Mouse (Mus musculus) gastrocnemius, postnatal 36 days (tissue): Measurements from ENCODE around the gene Hmbs. TPM values are rescaled to one million over a fixed set of nuclear protein-coding genes. Genes with fewer than 3 reads are reported as not detected.
A peak's percentile ranks its signal among the peaks of the same experiment; 100 is the strongest.
"Not testable (repeated sequence)": the region's sequence is repeated elsewhere in the genome, so short reads cannot be mapped to it uniquely, and the experiment has no call there.

Experiments used
- DNase-seq, 2 experiments: peaks; one replicate each; pipeline ENCODE4 v3.0.0; 2022
- intact Hi-C: fragments of 180-260 bp; cut with DNase I; formaldehyde crosslinking; loops from one replicate; pipeline ENCODE4 v1.15.1; 2025
- microRNA-seq, 2 experiments: library from miRNA; unstranded; fragments of <30 nt; microRNA quantifications; one replicate each; pipeline ENCODE4 v1.2.0; 2021
- total RNA-seq, 2 experiments: library from RNA; stranded (reverse); gene quantifications; 2 replicates each; pipeline ENCODE4 v1.2.3; 2021

Gene Hmbs
- total RNA-seq, 2 experiments from 2014 or later = 19.7 to 21.2 TPM

- intact Hi-C loops = loop anchor here (5.0 kb wide), 1 partner anchor 35 kb away; the partner anchor contains the start of gene Hmbs
- DNase-seq = no peak
Measured at GRCm38 (mm10) chr9:44307248-44307647, 36.8 kb downstream of the Hmbs start.

GRCm38 (mm10) chr9:44306532-44306931 is 37.5 kb downstream of the Hmbs start:
- DNase-seq = no peak
- intact Hi-C loops = loop anchor here (5.0 kb wide), 1 partner anchor 36 kb away; the partner anchor contains the start of gene Hmbs

DNA sequence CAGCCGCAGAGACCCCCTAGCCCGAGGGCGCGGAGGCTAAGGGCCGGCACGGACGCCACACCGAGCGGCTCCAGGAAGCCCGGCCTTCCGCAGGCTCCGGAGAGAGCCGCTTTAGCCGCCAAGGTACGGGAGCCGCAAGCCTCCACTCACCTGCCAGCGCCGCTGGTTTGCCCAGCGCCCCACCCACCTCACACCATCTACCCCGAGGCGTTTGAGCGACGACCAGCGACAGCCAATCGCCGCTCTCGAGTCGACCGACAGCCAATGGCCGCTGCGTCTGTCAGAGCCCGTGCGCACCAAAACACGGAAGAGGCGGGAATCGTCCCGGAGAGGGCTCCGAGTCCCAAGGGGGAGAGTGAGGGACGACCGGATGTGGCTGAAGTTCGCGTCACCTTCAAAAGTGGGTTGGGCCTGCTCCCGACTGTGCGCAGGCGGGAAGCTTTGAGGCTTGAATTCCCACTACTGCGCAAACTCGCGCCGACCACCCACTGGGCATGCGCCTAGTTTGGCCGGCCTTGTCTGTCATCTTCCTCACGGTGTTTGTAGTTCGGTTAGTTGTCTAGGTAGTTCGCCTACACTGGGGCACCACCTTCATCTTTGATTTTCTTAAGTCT is 38.5 kb downstream of the Hmbs start, which contains the start of gene Hinfp:
Hinfp (minus strand) TSS at position 206 of the 614 bp plus-strand sequence.
- intact Hi-C loops = loop anchor here (2.0 to 5.0 kb wide), 2 partner anchors 15 to 37 kb away; partner anchors contain the start of genes C2cd2l and Hmbs
- DNase-seq = peak; percentile 96 to 99

DNA sequence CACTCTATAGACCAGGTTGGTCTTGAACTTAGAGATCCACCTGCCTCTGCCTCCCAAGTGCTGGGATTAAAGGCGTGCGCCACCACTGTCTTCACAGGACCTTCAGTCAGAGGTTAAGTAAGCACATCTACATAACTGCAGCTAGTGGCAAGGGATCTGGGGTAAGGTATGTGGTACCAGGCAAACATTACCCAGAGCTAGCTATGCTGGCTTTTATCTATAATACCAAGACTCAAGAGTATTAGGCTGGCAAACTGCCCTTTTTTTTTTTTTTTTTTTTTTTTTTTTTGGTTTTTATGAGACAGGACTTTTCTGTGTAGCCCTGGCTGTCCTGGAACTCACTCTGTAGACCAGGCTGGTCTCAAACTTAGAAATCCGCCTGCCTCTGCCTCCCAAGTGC is 44.0 kb downstream of the Hmbs start:
- intact Hi-C loops, DNase-seq: not testable (repeated sequence)

GRCm38 (mm10) chr9:44292490-44292889 is 51.5 kb downstream of the Hmbs start:
- intact Hi-C loops = no loop called here
- no peak for DNase-seq

DNA sequence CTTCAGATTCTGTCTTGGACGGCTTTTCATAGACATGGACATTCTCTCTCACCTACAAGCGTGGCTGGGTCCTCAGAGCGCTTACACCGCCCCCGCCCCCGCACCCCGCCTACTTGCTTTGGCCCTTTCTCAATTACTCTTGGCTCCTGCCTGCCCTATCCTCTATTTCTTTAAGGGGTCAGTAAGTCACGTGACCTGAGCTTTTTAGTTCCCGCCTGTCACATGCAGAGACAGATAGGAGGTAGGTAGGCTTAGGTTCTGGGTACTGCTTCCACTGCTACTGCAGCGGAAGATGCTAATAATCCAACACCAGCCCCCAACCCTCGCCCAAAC is 55.1 kb downstream of the Hmbs start:
- no peak for DNase-seq
- intact Hi-C loops = no loop called here

- intact Hi-C loops = no loop called here
- no peak for DNase-seq
Measured at GRCm38 (mm10) chr9:44288076-44288958, 55.7 kb downstream of the Hmbs start, which contains the start of gene Abcg4. TSS of gene Abcg4 (minus strand) at chr9:44288615.

DNA sequence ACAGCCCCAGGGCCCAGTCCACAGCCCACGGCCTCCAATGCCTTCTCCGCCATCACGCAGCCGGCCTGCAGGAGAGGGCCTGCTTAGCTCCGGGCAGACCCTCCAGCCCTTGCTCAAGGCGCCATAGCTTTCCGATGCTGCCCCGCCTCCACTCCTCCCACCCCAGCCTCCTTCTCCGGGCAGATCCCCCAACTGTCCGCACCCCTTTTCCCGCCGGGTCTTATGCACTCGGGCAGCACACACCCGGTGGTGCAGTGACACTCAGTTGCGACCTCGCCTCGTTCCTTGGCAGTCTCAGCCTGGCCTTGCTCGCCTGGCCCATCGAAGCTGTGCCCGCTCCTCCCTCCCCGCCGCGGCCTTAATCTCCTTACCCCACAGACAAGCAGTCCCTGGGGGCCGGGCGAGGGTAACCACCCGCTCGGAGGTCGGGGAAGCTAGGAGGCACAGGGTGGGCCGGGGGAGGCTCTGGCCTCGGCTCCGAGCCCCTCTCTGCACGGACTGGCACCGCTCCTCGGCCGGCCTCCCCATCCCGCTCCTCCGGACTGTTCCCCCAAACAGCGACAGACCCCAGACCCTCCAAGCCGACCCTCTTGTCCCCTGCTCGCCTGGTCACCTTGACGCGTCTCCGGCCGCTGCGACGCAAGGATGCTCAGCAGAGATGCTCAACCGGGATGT is 56.5 kb downstream of the Hmbs start:
- intact Hi-C loops = no loop called here
- no peak for DNase-seq

- intact Hi-C loops = no loop called here
- DNase-seq = no peak
Measured at GRCm38 (mm10) chr9:44287003-44287400, 57.0 kb downstream of the Hmbs start.

Small RNA genes within 50 kb of the gene (microRNA-seq; reads per million reads assigned to microRNA genes)
- 0 reads per million in 2 experiments for gene Gm44335

Other genes starting within 250 kb of the Hmbs start
- gene Mfrp, start 242.5 kb downstream of the Hmbs start, total RNA-seq = not detected
- gene C1qtnf5, start 237.0 kb downstream of the Hmbs start, total RNA-seq = 1 to 10 TPM; 6.7 to 9.6 TPM
- 1 to 10 TPM in 1 of 2 experiments, under 1 TPM in 1; 0.57 to 1.3 TPM for gene Gm49380, start 230.7 kb downstream of the Hmbs start, total RNA-seq
- 1 to 10 TPM; 2.1 to 3.6 TPM for gene Rnf26, start 230.7 kb downstream of the Hmbs start, total RNA-seq
- 10 to 100 TPM; 24.2 to 31.2 TPM for gene Mcam, start 209.8 kb downstream of the Hmbs start, total RNA-seq
- gene Cbl, start 110.2 kb downstream of the Hmbs start, total RNA-seq = 10 to 100 TPM in 1 of 2 experiments, 1 to 10 TPM in 1; 7.8 to 10.4 TPM
- gene Ccdc153, start 103.6 kb downstream of the Hmbs start, total RNA-seq = not detected
- 1 to 10 TPM in 1 of 2 experiments, under 1 TPM in 1; 0.44 to 1.4 TPM for gene Pdzd3, start 92.8 kb downstream of the Hmbs start, total RNA-seq
- gene Nlrx1, start 75.6 kb downstream of the Hmbs start, total RNA-seq = 10 to 100 TPM; 22.4 to 22.6 TPM
- under 1 TPM; 0.48 to 0.74 TPM for gene Abcg4, start 55.6 kb downstream of the Hmbs start, total RNA-seq
- gene Hinfp, start 38.6 kb downstream of the Hmbs start, total RNA-seq = 1 to 10 TPM; 4.9 to 6.0 TPM
- gene C2cd2l, start 23.9 kb downstream of the Hmbs start, total RNA-seq = 10 to 100 TPM; 12.8 to 14.2 TPM
- gene Dpagt1, start 18.2 kb downstream of the Hmbs start, total RNA-seq = 10 to 100 TPM; 11.9 to 12.7 TPM
- 10 to 100 TPM in 1 of 2 experiments, 1 to 10 TPM in 1; 10.0 to 12.9 TPM for gene H2afx, start 9.5 kb downstream of the Hmbs start, total RNA-seq
- gene Vps11, start 17.4 kb upstream of the Hmbs start, total RNA-seq = 10 to 100 TPM; 15.4 to 16.2 TPM
- gene Hyou1, start 35.3 kb upstream of the Hmbs start, total RNA-seq = 10 to 100 TPM; 25.0 to 26.0 TPM
- gene Slc37a4, start 52.6 kb upstream of the Hmbs start, total RNA-seq = 100 to 1,000 TPM; 149 to 161 TPM
- gene Rps25, start 62.9 kb upstream of the Hmbs start, total RNA-seq = 100 to 1,000 TPM; 584 to 735 TPM
- gene Trappc4, start 63.4 kb upstream of the Hmbs start, total RNA-seq = 10 to 100 TPM; 13.2 to 16.1 TPM
- 1 to 10 TPM; 5.0 to 5.3 TPM for gene Ccdc84, start 74.3 kb upstream of the Hmbs start, total RNA-seq
- gene Foxr1, start 96.9 kb upstream of the Hmbs start, total RNA-seq = not detected
- gene Upk2, start 110.7 kb upstream of the Hmbs start, total RNA-seq = not detected
- 10 to 100 TPM; 25.7 to 42.5 TPM for gene Bcl9l, start 138.6 kb upstream of the Hmbs start, total RNA-seq
- gene Cxcr5, start 217.6 kb upstream of the Hmbs start, total RNA-seq = not detected